Mouse (Mus musculus) heart, embryonic 15.5 days (tissue): ENCODE measurements around the gene Fam8a1. TPM values are rescaled to one million over a fixed set of nuclear protein-coding genes. Genes with fewer than 3 reads are reported as not detected.

Source experiments
- ATAC-seq: fragments of 200-750 bp; cut with Nextera tagmentation; replicated peaks from 2 replicates; pipeline ENCODE4 v1.8.0; 2017; ENCODE audit warnings: low read depth, moderate TSS enrichment; ENCODE audit not compliant: insufficient number of reproducible peaks, insufficient read depth, low FRiP score
- H3K27ac ChIP-seq: fragments of 300-500 bp; sonication (generic); 2 replicates; pipeline ENCODE4 v1.5.1; 2015; ENCODE audit warnings: mild to moderate bottlenecking, inconsistent platforms
- H3K27me3 ChIP-seq: fragments of 300-500 bp; sonication (generic); 2 replicates; pipeline ENCODE4 v1.6.1; 2015; ENCODE audit warnings: inconsistent platforms
- H3K36me3 ChIP-seq: fragments of 300-500 bp; sonication (generic); 2 replicates; pipeline ENCODE4 v1.6.1; 2015; ENCODE audit warnings: mild to moderate bottlenecking, inconsistent platforms
- H3K4me1 ChIP-seq: fragments of 300-500 bp; sonication (generic); replicated peaks from 2 replicates; pipeline ENCODE4 v1.6.1; 2015; ENCODE audit warnings: inconsistent platforms
- H3K4me2 ChIP-seq: fragments of 300-500 bp; sonication (generic); 2 replicates; pipeline ENCODE4 v1.6.1; 2015; ENCODE audit warnings: inconsistent platforms, mild to moderate bottlenecking, moderate library complexity
- H3K4me3 ChIP-seq: fragments of 300-500 bp; sonication (generic); 2 replicates; pipeline ENCODE4 v1.5.1; 2015; ENCODE audit warnings: mild to moderate bottlenecking, inconsistent platforms
- H3K9ac ChIP-seq: fragments of 300-500 bp; sonication (generic); 2 replicates; pipeline ENCODE4 v1.6.1; 2015; ENCODE audit warnings: mild to moderate bottlenecking, inconsistent platforms
- H3K9me3 ChIP-seq: fragments of 300-500 bp; sonication (generic); replicated peaks from 2 replicates; pipeline ENCODE4 v1.6.1; 2016; ENCODE audit warnings: inconsistent platforms
- WGBS: fragments of 180-500 bp; shearing (Covaris S2); methylation state at CpG from one replicate; pipeline ENCODE4 v1.1.7; 2015; ENCODE audit warnings: mixed read lengths; 5-methylcytosine and 5-hydroxymethylcytosine counted together
- polyA plus RNA-seq: library from polyadenylated mRNA; unstranded; fragments of >200 nt; fragmentation: Nextera tagmentation; extraction: Ambion mirVana; gene quantifications from 2 replicates; pipeline ENCODE4 v1.2.1, GENCODE M21; 2015

Gene Fam8a1
- polyA plus RNA-seq, 1 experiment from 2014 or later, result 9.5 TPM

- WGBS, result 85% methylated on average over 4 of the region's 4 CpGs
Measured at GRCm38 (mm10) chr13:46677721-46678120, 8.4 kb downstream of the Fam8a1 start.

GRCm38 (mm10) chr13:46682921-46683320 is 13.6 kb downstream of the Fam8a1 start:
- ATAC-seq, result no peak
- Histone ChIP-seq H3K4me2 (no peak overlapping the region), H3K9ac (no peak overlapping the region), H3K9me3 (no peaks in the 10 kb centered on the region), H3K27ac (no peak overlapping the region), H3K36me3 (peaks cover 57% of the 10 kb centered on the region), H3K27me3 (no peaks in the 10 kb centered on the region), H3K4me3 (no peak overlapping the region), H3K4me1 (0 out of 2 replicates have a peak, but pooled peaks cover 2% of the 10 kb centered on the region)
- 43% methylated on average over 2 of the region's 2 CpGs for WGBS

More at GRCm38 (mm10) chr13:46677721-46678120, 8.4 kb downstream of the Fam8a1 start:
- Histone ChIP-seq H3K27ac (no peak overlapping the region), H3K4me1 (peaks cover 4% of the 10 kb centered on the region; the same call in 1 of the 2 replicates), H3K9ac (no peak overlapping the region), H3K4me2 (no peak overlapping the region), H3K27me3 (no peaks in the 10 kb centered on the region), H3K36me3 (peaks cover 52% of the 10 kb centered on the region), H3K4me3 (no peak overlapping the region), H3K9me3 (no peaks in the 10 kb centered on the region)
- no peak for ATAC-seq

GRCm38 (mm10) chr13:46683370-46683769 is 14.0 kb downstream of the Fam8a1 start:
- Histone ChIP-seq H3K27me3 (no peaks in the 10 kb centered on the region), H3K9ac (no peak overlapping the region), H3K36me3 (peaks cover 56% of the 10 kb centered on the region), H3K9me3 (no peaks in the 10 kb centered on the region), H3K27ac (no peak overlapping the region), H3K4me3 (no peak overlapping the region), H3K4me1 (0 out of 2 replicates have a peak, but pooled peaks cover 2% of the 10 kb centered on the region), H3K4me2 (no peak overlapping the region)
- WGBS, result 90% methylated on average over 1 of the region's 1 CpGs
- no peak for ATAC-seq

GRCm38 (mm10) chr13:46690559-46691241 is 21.4 kb downstream of the Fam8a1 start:
- Histone ChIP-seq H3K36me3 (peaks cover 42% of the 10 kb centered on the region), H3K27ac (no peak overlapping the region), H3K4me3 (no peak overlapping the region), H3K27me3 (no peaks in the 10 kb centered on the region), H3K9me3 (no peaks in the 10 kb centered on the region), H3K9ac (no peak overlapping the region), H3K4me2 (no peak overlapping the region), H3K4me1 (peaks cover 4% of the 10 kb centered on the region; the same call in 1 of the 2 replicates)
- ATAC-seq, result no peak
- 80% methylated on average over 4 of the region's 4 CpGs for WGBS

GRCm38 (mm10) chr13:46695296-46695908 is 26.1 kb downstream of the Fam8a1 start:
- Histone ChIP-seq H3K27me3 (no peaks in the 10 kb centered on the region), H3K4me1 (peaks cover 4% of the 10 kb centered on the region; the same call in 1 of the 2 replicates), H3K4me3 (no peak overlapping the region), H3K4me2 (no peak overlapping the region), H3K9ac (no peak overlapping the region), H3K36me3 (peaks cover 34% of the 10 kb centered on the region), H3K27ac (no peak overlapping the region), H3K9me3 (no peaks in the 10 kb centered on the region)
- no peak for ATAC-seq
- 75% methylated on average over 1 of the region's 1 CpGs for WGBS

- no peak for ATAC-seq
- Histone ChIP-seq H3K27ac (no peak overlapping the region), H3K9me3 (no peaks in the 10 kb centered on the region), H3K4me2 (no peak overlapping the region), H3K36me3 (peaks cover 34% of the 10 kb centered on the region), H3K9ac (no peak overlapping the region), H3K27me3 (no peaks in the 10 kb centered on the region), H3K4me3 (no peak overlapping the region), H3K4me1 (peaks cover 4% of the 10 kb centered on the region; the same call in 1 of the 2 replicates)
- 89% methylated on average over 1 of the region's 1 CpGs for WGBS
Measured at GRCm38 (mm10) chr13:46695932-46696331, 26.6 kb downstream of the Fam8a1 start.

GRCm38 (mm10) chr13:46696788-46697187 is 27.5 kb downstream of the Fam8a1 start:
- Histone ChIP-seq H3K4me2 (no peak overlapping the region), H3K9me3 (no peaks in the 10 kb centered on the region), H3K27me3 (no peaks in the 10 kb centered on the region), H3K9ac (no peak overlapping the region), H3K4me1 (peaks cover 4% of the 10 kb centered on the region; the same call in 1 of the 2 replicates), H3K4me3 (no peak overlapping the region), H3K27ac (no peak overlapping the region), H3K36me3 (peaks cover 38% of the 10 kb centered on the region)
- no peak for ATAC-seq
- 81% methylated on average over 2 of the region's 2 CpGs for WGBS

GRCm38 (mm10) chr13:46699372-46699771 is 30.1 kb downstream of the Fam8a1 start:
- H3K4me3 ChIP-seq, result no peak overlapping the region
- H3K36me3 ChIP-seq, result peaks cover 42% of the 10 kb centered on the region
- no peaks in the 10 kb centered on the region for H3K27me3 ChIP-seq
- no peak overlapping the region for H3K27ac ChIP-seq
- H3K4me2 ChIP-seq, result no peak overlapping the region
- H3K4me1 ChIP-seq, result peaks cover 4% of the 10 kb centered on the region; the same call in 1 of the 2 replicates
- H3K9me3 ChIP-seq, result no peaks in the 10 kb centered on the region
- 89% methylated on average over 1 of the region's 1 CpGs for WGBS
- no peak for ATAC-seq
- no peak overlapping the region for H3K9ac ChIP-seq

- Histone ChIP-seq H3K27ac (no peak overlapping the region), H3K4me2 (no peak overlapping the region), H3K9ac (no peak overlapping the region), H3K4me1 (no peaks in the 10 kb centered on the region), H3K9me3 (no peaks in the 10 kb centered on the region), H3K4me3 (no peak overlapping the region), H3K27me3 (no peaks in the 10 kb centered on the region), H3K36me3 (peaks cover 36% of the 10 kb centered on the region)
- WGBS, result 76% methylated on average over 2 of the region's 2 CpGs
- no peak for ATAC-seq
Measured at GRCm38 (mm10) chr13:46701486-46701885, 32.2 kb downstream of the Fam8a1 start.

- WGBS, result 79% methylated on average over 5 of the region's 5 CpGs
- Histone ChIP-seq H3K9ac (no peak overlapping the region), H3K4me1 (no peaks in the 10 kb centered on the region), H3K4me3 (no peak overlapping the region), H3K27me3 (no peaks in the 10 kb centered on the region), H3K9me3 (no peaks in the 10 kb centered on the region), H3K4me2 (no peak overlapping the region), H3K36me3 (peaks cover 26% of the 10 kb centered on the region), H3K27ac (no peak overlapping the region)
- ATAC-seq, result no peak
Measured at GRCm38 (mm10) chr13:46703138-46703537, 33.8 kb downstream of the Fam8a1 start.

- no peaks in the 10 kb centered on the region for H3K9me3 ChIP-seq
- no peak overlapping the region for H3K4me2 ChIP-seq
- H3K27ac ChIP-seq, result no peak overlapping the region
- no peak overlapping the region for H3K9ac ChIP-seq
- H3K4me3 ChIP-seq, result no peak overlapping the region
- no peaks in the 10 kb centered on the region for H3K4me1 ChIP-seq
- WGBS, result 90% methylated on average over 5 of the region's 5 CpGs
- ATAC-seq, result no peak
- peaks cover 47% of the 10 kb centered on the region for H3K36me3 ChIP-seq
- H3K27me3 ChIP-seq, result no peaks in the 10 kb centered on the region
Measured at GRCm38 (mm10) chr13:46713486-46713885, 44.2 kb downstream of the Fam8a1 start.
